Mouse (Mus musculus) heart, postnatal 0 days (tissue): ENCODE data around the gene Robo1. TPM values are rescaled to one million over a fixed set of nuclear protein-coding genes. Genes with fewer than 3 reads are reported as not detected.

ENCODE experiments used
- ATAC-seq: fragments of 200-750 bp; cut with Nextera tagmentation; 2 replicates; pipeline ENCODE4 v1.8.0; 2017; ENCODE audit warnings: low read depth, moderate number of reproducible peaks, moderate library complexity; ENCODE audit not compliant: insufficient read depth
- DNase-seq: peaks from one replicate; pipeline ENCODE4 v3.0.0-alpha.2; 2016; ENCODE audit warnings: low spot score
- H3K27ac ChIP-seq: fragments of 300-500 bp; sonication (generic); 2 replicates; pipeline ENCODE4 v1.5.1; 2014; ENCODE audit warnings: low read depth, mild to moderate bottlenecking
- H3K27me3 ChIP-seq: fragments of 300-500 bp; sonication (generic); 2 replicates; pipeline ENCODE4 v1.6.1; 2014; ENCODE audit warnings: low read length, mixed read lengths; ENCODE audit not compliant: control insufficient read depth, insufficient read depth
- H3K36me3 ChIP-seq: fragments of 300-500 bp; sonication (generic); replicated peaks from 2 replicates; pipeline ENCODE4 v1.6.1; 2014; ENCODE audit warnings: low read length, mixed read lengths; ENCODE audit not compliant: control insufficient read depth, insufficient read depth
- H3K4me1 ChIP-seq: fragments of 300-500 bp; sonication (generic); 2 replicates; pipeline ENCODE4 v1.6.1; 2014; ENCODE audit warnings: antibody characterized with exemption; ENCODE audit not compliant: control insufficient read depth, insufficient read depth
- H3K4me2 ChIP-seq: fragments of 300-500 bp; sonication (generic); 2 replicates; pipeline ENCODE4 v1.6.1; 2014; ENCODE audit warnings: low read depth, mild to moderate bottlenecking, low read length, moderate library complexity
- H3K4me3 ChIP-seq: fragments of 300-500 bp; sonication (generic); 2 replicates; pipeline ENCODE4 v1.5.1; 2014; ENCODE audit warnings: low read depth, low read length
- H3K9ac ChIP-seq: fragments of 300-500 bp; sonication (generic); replicated peaks from 2 replicates; pipeline ENCODE4 v1.6.1; 2014; ENCODE audit warnings: low read depth, low read length, mixed read lengths
- H3K9me3 ChIP-seq: fragments of 300-500 bp; sonication (generic); replicated peaks from 2 replicates; pipeline ENCODE4 v1.6.1; 2016; ENCODE audit warnings: low read length; ENCODE audit not compliant: control insufficient read depth
- CTCF ChIP-seq: IDR thresholded peaks from 2 replicates; pipeline ENCODE4 v1.5.1; 2016; ENCODE audit warnings: antibody characterized with exemption, control low read depth, low read depth
- EP300 ChIP-seq: IDR thresholded peaks from 2 replicates; pipeline ENCODE4 v1.6.1; 2016; ENCODE audit warnings: antibody characterized with exemption, low read depth
- WGBS: fragments of 180-500 bp; shearing (Covaris S2); extraction: QIAGEN DNeasy Blood & Tissue Kit; methylation state at CpG from one replicate; pipeline ENCODE4 v1.1.7; 2014; 5-methylcytosine and 5-hydroxymethylcytosine counted together
- polyA plus RNA-seq: library from polyadenylated mRNA; unstranded; fragments of >200 nt; fragmentation: Nextera tagmentation; extraction: Ambion mirVana; gene quantifications from 2 replicates; pipeline ENCODE4 v1.2.1, GENCODE M21; 2015
- total RNA-seq: library from RNA; depleted of rRNA; stranded (reverse); fragments of >200 nt; gene quantifications from 2 replicates; pipeline ENCODE4 v1.2.3, GENCODE M21; 2014; ENCODE audit warnings: low replicate concordance

The Robo1 gene
- total and polyA plus RNA-seq, 2 experiments from 2014 or later, result 2.8 to 4.0 TPM

DNA sequence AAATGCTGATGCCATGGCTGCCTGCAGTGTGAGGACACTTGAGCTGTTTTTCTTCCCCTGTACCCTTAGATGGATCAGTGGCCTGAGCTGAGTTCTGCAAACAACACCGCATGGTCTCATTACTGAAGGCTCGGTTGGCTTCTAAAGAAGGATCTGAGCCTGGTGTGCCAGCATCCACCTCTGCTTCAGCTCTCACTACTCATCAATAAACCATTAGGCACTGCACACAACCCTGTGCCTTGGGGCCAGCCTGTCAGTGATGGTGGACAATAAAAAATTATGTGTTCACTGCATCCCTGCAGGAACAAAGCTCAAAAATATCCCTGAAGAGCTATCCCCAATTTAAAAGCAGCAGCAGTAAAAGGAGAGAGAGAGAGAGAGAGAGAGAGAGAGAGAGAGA is 223.2 kb downstream of the Robo1 start:
- DNase-seq (no peak), ATAC-seq (no peak)
- Histone ChIP-seq H3K9me3 (no peaks in the 10 kb centered on the region), H3K27ac (no peak overlapping the region), H3K9ac (no peak overlapping the region), H3K27me3 (no peaks in the 10 kb centered on the region), H3K36me3 (no peaks in the 10 kb centered on the region), H3K4me3 (no peak overlapping the region), H3K4me1 (no peaks in the 10 kb centered on the region), H3K4me2 (no peak overlapping the region)
- 85% methylated on average over 2 of the region's 2 CpGs for WGBS
- TF ChIP-seq CTCF (no peak), EP300 (no peak)

DNA sequence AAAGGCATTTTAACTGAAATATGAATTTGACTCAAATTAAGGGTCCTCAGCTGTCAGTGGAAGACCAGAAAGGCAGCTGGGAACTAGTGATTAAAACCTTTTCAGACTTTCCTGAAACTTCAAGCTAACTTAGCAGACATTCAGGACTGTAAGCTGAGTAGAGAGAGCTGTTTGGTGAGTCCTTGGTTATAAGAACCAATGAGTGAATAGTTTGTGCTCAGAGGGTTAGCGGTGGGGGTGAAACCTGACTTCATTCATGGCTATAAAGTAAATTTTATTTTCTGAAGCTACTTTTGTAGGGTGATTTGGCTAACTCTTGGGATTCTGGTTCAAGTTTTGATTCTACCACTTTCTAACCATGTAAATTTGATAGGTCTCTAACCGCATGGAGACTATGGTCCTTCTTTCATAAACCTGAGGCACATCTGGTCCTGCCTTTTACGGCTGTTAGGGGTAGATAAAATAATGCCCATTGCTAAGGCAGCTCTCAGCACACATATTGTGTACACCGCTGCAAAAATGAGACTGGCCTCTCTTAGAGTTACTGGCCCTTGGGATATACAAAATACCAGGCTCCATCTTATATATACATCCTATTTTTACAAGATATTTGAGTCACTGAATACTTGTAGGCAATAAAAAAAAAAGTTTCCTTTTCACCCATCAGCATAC is 225.9 kb downstream of the Robo1 start:
- DNase-seq, result no peak
- Histone ChIP-seq H3K36me3 (no peaks in the 10 kb centered on the region), H3K27me3 (no peaks in the 10 kb centered on the region), H3K4me2 (no peak overlapping the region), H3K4me3 (no peak overlapping the region), H3K27ac (no peak overlapping the region), H3K9me3 (no peaks in the 10 kb centered on the region), H3K9ac (no peak overlapping the region), H3K4me1 (no peaks in the 10 kb centered on the region)
- 91% methylated on average over 4 of the region's 4 CpGs for WGBS
- TF ChIP-seq CTCF (no peak), EP300 (no peak)
- ATAC-seq, result no peak

DNA sequence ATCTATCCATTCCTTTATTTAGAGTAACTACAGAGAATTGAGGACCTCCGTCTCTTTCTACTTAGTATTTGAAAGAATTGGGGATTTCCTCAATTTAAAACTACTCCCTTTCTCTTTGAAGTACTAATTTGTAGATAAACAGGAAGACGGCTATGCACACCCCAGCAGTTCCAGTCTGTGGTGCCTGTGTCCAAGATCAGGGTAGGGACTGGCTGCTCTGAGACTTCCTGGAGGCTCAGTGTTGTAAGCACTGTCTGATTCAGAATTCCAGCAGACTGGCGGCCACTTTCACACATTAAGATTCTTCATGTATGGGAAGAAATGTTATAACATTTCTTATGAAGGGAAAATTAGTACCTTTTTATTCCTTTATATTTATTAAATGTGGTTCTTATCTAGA is 230.1 kb downstream of the Robo1 start:
- no peak for DNase-seq
- H3K4me2 ChIP-seq, result no peak overlapping the region
- no peak overlapping the region for H3K9ac ChIP-seq
- TF ChIP-seq CTCF (no peak), EP300 (no peak)
- H3K4me3 ChIP-seq, result no peak overlapping the region
- H3K36me3 ChIP-seq, result no peaks in the 10 kb centered on the region
- H3K9me3 ChIP-seq, result no peaks in the 10 kb centered on the region
- no peak for ATAC-seq
- H3K4me1 ChIP-seq, result no peaks in the 10 kb centered on the region
- 54% methylated on average over 3 of the region's 3 CpGs for WGBS
- H3K27me3 ChIP-seq, result no peaks in the 10 kb centered on the region
- no peak overlapping the region for H3K27ac ChIP-seq

DNA sequence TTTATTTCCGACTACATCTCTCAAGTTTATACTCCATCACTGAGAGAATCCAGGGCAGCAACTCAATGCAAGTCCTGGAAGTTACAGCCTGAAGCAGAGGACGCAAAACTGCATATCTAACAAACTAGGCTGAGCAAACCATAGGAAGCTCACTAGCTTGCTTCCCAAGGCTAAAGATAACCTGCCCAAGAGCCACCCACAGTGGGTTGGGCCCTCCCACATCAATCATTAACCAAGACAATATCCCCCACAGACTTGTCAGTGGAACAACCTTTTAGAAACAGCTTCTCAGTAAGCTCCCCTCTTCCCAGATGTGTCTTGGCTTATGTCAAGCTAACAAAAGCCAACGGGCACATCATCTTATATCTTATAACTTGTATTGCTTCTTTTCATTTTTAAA is 235.8 kb downstream of the Robo1 start:
- no peak for ATAC-seq
- H3K4me1 ChIP-seq, result no peaks in the 10 kb centered on the region
- no peak overlapping the region for H3K9ac ChIP-seq
- TF ChIP-seq EP300 (no peak), CTCF (no peak)
- no peak overlapping the region for H3K27ac ChIP-seq
- H3K4me3 ChIP-seq, result no peak overlapping the region
- no peak overlapping the region for H3K4me2 ChIP-seq
- H3K36me3 ChIP-seq, result no peaks in the 10 kb centered on the region
- no peak for DNase-seq
- no peaks in the 10 kb centered on the region for H3K9me3 ChIP-seq
- no peaks in the 10 kb centered on the region for H3K27me3 ChIP-seq
- 68% methylated on average over 3 of the region's 3 CpGs for WGBS

DNA sequence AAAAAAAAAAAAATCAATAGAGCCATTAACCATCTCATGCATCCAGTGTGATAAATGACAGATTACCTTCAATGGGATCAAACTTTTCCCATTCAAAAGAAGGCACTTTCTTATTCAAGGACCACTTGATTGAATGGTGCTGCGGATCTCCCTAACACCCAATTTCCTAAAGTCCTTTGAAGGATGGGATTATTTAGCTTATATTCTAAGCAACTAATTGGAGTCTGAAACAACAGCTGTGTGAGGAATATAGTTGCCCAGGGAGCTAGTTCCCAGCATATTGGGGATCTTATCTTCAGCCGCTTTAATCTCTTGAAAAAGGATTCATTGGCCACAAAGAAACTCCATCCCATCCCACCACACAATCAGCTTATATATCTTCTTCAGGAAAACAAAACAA is 236.8 kb downstream of the Robo1 start:
- WGBS, result 68% methylated on average over 2 of the region's 2 CpGs
- no peak for DNase-seq
- no peak overlapping the region for H3K9ac ChIP-seq
- no peaks in the 10 kb centered on the region for H3K9me3 ChIP-seq
- no peaks in the 10 kb centered on the region for H3K36me3 ChIP-seq
- no peak overlapping the region for H3K4me2 ChIP-seq
- ATAC-seq, result no peak
- no peak overlapping the region for H3K4me3 ChIP-seq
- TF ChIP-seq EP300 (no peak), CTCF (no peak)
- no peaks in the 10 kb centered on the region for H3K27me3 ChIP-seq
- no peak overlapping the region for H3K27ac ChIP-seq
- no peaks in the 10 kb centered on the region for H3K4me1 ChIP-seq

DNA sequence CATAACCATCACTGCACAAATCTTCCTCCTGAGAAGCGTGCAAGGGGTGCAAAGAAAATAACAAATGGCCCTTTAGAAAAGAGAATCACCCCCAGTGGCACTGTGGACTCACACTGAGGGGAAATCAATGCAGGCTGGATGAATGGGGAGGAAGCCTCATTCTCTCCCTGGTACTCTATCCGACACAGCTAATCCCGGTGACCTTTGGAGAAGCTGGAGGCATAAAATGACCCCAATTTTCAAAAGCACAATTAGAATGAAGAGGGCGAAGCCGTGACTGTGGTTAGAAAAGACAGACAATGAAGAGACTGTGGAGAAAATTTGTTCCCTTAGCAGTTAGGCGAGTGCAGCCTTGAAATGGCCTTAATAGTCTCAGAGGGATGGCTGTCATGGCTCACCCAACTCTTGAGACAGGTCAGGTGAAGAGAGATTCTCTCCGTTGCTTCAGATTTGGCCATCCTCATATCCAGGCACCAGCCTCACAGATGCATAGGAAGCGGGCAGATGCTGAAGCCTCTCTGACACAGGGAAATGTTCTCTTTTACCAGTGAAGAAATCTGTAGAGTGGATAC is 243.7 kb downstream of the Robo1 start:
- 74% methylated on average over 8 of the region's 8 CpGs for WGBS
- no peak for ATAC-seq
- Histone ChIP-seq H3K4me1 (no peaks in the 10 kb centered on the region), H3K36me3 (no peaks in the 10 kb centered on the region), H3K9ac (no peak overlapping the region), H3K4me2 (no peak overlapping the region), H3K9me3 (no peaks in the 10 kb centered on the region), H3K4me3 (no peak overlapping the region), H3K27ac (no peak overlapping the region), H3K27me3 (no peaks in the 10 kb centered on the region)
- no peak for DNase-seq
- TF ChIP-seq CTCF, result no peak
- no peak for TF ChIP-seq EP300
